Mouse (Mus musculus) liver, embryonic 15.5 days (tissue): Measurements from ENCODE around the gene Map2k4. TPM values are rescaled to one million over a fixed set of nuclear protein-coding genes. Genes with fewer than 3 reads are reported as not detected.

Experiments
- ATAC-seq: fragments of 200-750 bp; cut with Nextera tagmentation; 2 replicates; pipeline ENCODE4 v1.8.0; 2017; ENCODE audit warnings: moderate number of reproducible peaks, mild to moderate bottlenecking, moderate library complexity; ENCODE audit not compliant: insufficient read depth
- H3K27ac ChIP-seq: fragments of 300-500 bp; sonication (generic); replicated peaks from 2 replicates; pipeline ENCODE4 v1.5.1; 2015; ENCODE audit warnings: mild to moderate bottlenecking, inconsistent platforms
- H3K27me3 ChIP-seq: fragments of 300-500 bp; sonication (generic); 2 replicates; pipeline ENCODE4 v1.6.1; 2015; ENCODE audit warnings: mild to moderate bottlenecking, inconsistent platforms
- H3K36me3 ChIP-seq: fragments of 300-500 bp; sonication (generic); replicated peaks from 2 replicates; pipeline ENCODE4 v1.6.1; 2015; ENCODE audit warnings: moderate library complexity, mild to moderate bottlenecking, inconsistent platforms
- H3K4me1 ChIP-seq: fragments of 300-500 bp; sonication (generic); replicated peaks from 2 replicates; pipeline ENCODE4 v1.6.1; 2015; ENCODE audit warnings: inconsistent platforms
- H3K4me2 ChIP-seq: fragments of 300-500 bp; sonication (generic); 2 replicates; pipeline ENCODE4 v1.6.1; 2015; ENCODE audit warnings: moderate library complexity, mild to moderate bottlenecking, inconsistent platforms
- H3K4me3 ChIP-seq: fragments of 300-500 bp; sonication (generic); replicated peaks from 2 replicates; pipeline ENCODE4 v1.5.1; 2015; ENCODE audit warnings: mild to moderate bottlenecking, inconsistent platforms
- H3K9ac ChIP-seq: fragments of 300-500 bp; sonication (generic); 2 replicates; pipeline ENCODE4 v1.6.1; 2015; ENCODE audit warnings: moderate library complexity, mild to moderate bottlenecking, inconsistent platforms
- H3K9me3 ChIP-seq: fragments of 300-500 bp; sonication (generic); replicated peaks from 2 replicates; pipeline ENCODE4 v1.6.1; 2016; ENCODE audit warnings: inconsistent platforms
- WGBS: fragments of 180-500 bp; shearing (Covaris S2); methylation state at CpG from one replicate; pipeline ENCODE4 v1.1.7; 2015; ENCODE audit warnings: mixed read lengths; ENCODE audit not compliant: insufficient replicate concordance; 5-methylcytosine and 5-hydroxymethylcytosine counted together
- polyA plus RNA-seq: library from polyadenylated mRNA; unstranded; fragments of >200 nt; fragmentation: Nextera tagmentation; extraction: Ambion mirVana; gene quantifications from 2 replicates; pipeline ENCODE4 v1.2.1, GENCODE M21; 2015

Map2k4 gene
- polyA plus RNA-seq, 1 experiment from 2014 or later = 32.1 TPM

DNA sequence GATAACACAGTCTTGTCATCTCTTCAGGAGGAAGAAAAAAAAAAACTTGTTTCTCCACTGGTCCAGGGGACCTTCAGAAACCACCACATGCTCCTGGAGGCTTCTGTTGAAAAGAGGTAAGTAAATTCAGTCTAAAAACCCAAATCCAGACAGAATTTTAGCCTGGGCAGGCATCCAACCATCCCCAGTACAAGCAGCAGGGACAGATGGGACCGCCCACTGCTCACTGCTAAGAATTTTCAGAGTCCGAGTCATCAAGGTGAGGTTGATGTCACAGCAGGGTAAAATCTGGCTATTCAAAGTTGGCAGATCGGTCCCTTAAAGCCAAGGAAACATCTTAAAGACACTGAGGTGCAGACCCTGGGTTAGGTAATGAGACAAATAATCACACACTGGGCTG is 13.8 kb upstream of the Map2k4 start:
- 59% methylated on average over 3 of the region's 3 CpGs for WGBS
- H3K27ac ChIP-seq = no peak overlapping the region
- no peak overlapping the region for H3K9ac ChIP-seq
- no peak overlapping the region for H3K4me2 ChIP-seq
- H3K4me1 ChIP-seq = peaks cover 8% of the 10 kb centered on the region; the same call in 1 of the 2 replicates
- H3K9me3 ChIP-seq = no peaks in the 10 kb centered on the region
- no peak overlapping the region for H3K4me3 ChIP-seq
- no peaks in the 10 kb centered on the region for H3K36me3 ChIP-seq
- ATAC-seq = no peak
- no peaks in the 10 kb centered on the region for H3K27me3 ChIP-seq

- H3K36me3 ChIP-seq = no peaks in the 10 kb centered on the region
- no peak overlapping the region for H3K4me3 ChIP-seq
- H3K9ac ChIP-seq = no peak overlapping the region
- 62% methylated on average over 1 of the region's 1 CpGs for WGBS
- H3K27ac ChIP-seq = no peak overlapping the region
- H3K9me3 ChIP-seq = no peaks in the 10 kb centered on the region
- H3K4me1 ChIP-seq = peaks cover 18% of the 10 kb centered on the region
- no peak for ATAC-seq
- no peaks in the 10 kb centered on the region for H3K27me3 ChIP-seq
- H3K4me2 ChIP-seq = no peak overlapping the region
Measured at GRCm38 (mm10) chr11:65795896-65796295, 7.8 kb upstream of the Map2k4 start.

DNA sequence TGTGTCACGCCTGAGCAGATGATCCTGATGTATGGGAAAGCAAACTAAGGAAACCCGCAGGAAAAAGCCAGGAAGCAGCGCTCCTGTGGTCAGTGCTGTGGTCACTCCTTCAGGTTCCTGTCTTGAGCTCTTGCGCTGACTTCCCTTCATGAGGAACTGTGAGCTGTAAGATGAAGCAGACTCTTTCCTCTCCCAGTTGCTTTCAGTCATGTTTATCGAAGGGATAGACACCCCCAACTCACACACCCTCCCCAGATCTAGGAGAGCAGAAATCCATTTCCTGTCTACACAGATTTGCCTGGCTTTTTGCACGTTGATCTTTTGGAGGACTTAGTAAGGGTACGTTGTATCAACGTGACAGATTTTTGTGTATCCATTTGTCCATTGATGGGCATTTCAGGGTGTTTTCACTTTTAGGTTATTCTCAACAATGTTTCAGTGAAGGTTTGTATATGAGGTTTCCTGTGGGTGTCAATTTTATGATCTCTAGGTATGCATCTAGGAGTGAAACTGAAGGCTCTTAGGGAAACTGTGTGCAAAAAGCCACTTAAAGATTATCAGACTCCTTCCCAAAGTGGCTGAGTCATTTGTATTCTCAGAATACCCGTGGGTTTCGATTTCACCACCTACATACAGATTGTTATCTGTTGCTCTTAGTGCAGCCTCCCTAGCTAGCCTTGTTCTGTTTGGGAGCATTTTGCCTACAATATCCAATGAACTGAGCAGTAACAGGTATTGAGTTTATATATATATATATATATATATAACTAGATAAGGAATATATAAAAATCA is 6.5 kb upstream of the Map2k4 start:
- peaks cover 23% of the 10 kb centered on the region for H3K4me1 ChIP-seq
- no peak overlapping the region for H3K9ac ChIP-seq
- H3K27ac ChIP-seq = peak overlapping the region; percentile 53
- ATAC-seq = peak; percentile 73
- no peaks in the 10 kb centered on the region for H3K9me3 ChIP-seq
- H3K4me3 ChIP-seq = peak overlapping the region; percentile 36
- H3K4me2 ChIP-seq = peak overlapping the region; percentile 62
- no peaks in the 10 kb centered on the region for H3K27me3 ChIP-seq
- 12% methylated on average over 10 of the region's 10 CpGs for WGBS
- no peaks in the 10 kb centered on the region for H3K36me3 ChIP-seq

- Histone ChIP-seq H3K4me1 (peaks cover 48% of the 10 kb centered on the region), H3K36me3 (0 out of 2 replicates have a peak, but pooled peaks cover 7% of the 10 kb centered on the region), H3K4me2 (peak overlapping the region; percentile 84), H3K27me3 (no peaks in the 10 kb centered on the region), H3K4me3 (peak overlapping the region; percentile 98), H3K9me3 (no peaks in the 10 kb centered on the region), H3K9ac (peak overlapping the region; percentile 97), H3K27ac (peak overlapping the region; percentile 91)
- under 1% methylated on average over 59 of the region's 71 CpGs for WGBS
- peak; percentile 76 for ATAC-seq
Measured at GRCm38 (mm10) chr11:65787421-65788151, 511 bp downstream of the Map2k4 start.

DNA sequence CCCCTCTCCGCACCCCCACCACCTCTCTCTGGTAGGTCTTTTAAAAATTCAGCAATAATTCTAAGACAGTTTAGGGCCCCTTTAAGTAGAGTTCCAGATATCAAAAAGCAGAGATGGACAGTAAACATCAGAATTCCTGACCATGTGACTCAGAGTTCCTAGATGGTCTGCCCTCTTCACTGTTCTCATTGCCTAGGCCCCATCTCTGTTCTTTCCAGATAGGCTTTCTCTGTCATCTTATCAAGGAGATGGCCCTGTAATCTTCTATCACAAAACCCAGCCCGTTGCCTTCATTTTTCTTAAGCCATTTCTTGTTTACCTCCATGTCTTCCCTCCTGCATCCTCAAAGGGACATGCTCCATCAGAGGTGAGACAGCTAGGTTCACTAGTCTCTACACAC is 1.9 kb downstream of the Map2k4 start:
- Histone ChIP-seq H3K27me3 (no peaks in the 10 kb centered on the region), H3K4me1 (peaks cover 53% of the 10 kb centered on the region), H3K27ac (peak overlapping the region; percentile 78), H3K36me3 (peaks cover 8% of the 10 kb centered on the region), H3K9ac (peak overlapping the region; percentile 48; the same call in 1 of the 2 replicates), H3K9me3 (no peaks in the 10 kb centered on the region), H3K4me2 (peak overlapping the region; percentile 84), H3K4me3 (peak overlapping the region; percentile 98)
- WGBS = 52% methylated on average over 2 of the region's 2 CpGs
- no peak for ATAC-seq

- WGBS = 46% methylated on average over 3 of the region's 3 CpGs
- H3K4me1 ChIP-seq = peaks cover 68% of the 10 kb centered on the region
- H3K27ac ChIP-seq = no peak overlapping the region
- no peaks in the 10 kb centered on the region for H3K9me3 ChIP-seq
- no peak overlapping the region for H3K4me2 ChIP-seq
- H3K9ac ChIP-seq = no peak overlapping the region
- H3K27me3 ChIP-seq = no peaks in the 10 kb centered on the region
- no peak overlapping the region for H3K4me3 ChIP-seq
- H3K36me3 ChIP-seq = peaks cover 27% of the 10 kb centered on the region
- ATAC-seq = no peak
Measured at GRCm38 (mm10) chr11:65781596-65781995, 6.5 kb downstream of the Map2k4 start.

DNA sequence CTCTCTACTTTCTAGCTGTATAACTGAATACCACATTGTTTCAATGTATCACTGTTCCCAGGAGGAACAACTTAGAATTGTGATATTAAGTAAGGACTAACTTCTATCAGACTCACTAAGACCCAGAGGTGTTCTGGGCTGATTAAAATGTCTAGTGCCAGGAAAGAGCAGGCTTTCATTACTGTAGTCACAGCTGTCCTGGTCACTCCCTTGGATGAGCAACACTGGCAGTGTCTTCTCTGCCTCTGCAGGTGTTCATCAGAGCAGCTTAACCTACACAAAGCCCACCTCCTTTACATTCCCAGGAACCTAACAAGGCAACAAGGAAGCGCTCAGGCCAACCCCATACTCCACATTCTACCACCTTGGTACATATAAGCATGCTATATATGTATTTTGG is 8.5 kb downstream of the Map2k4 start:
- no peak for ATAC-seq
- Histone ChIP-seq H3K9ac (no peak overlapping the region), H3K36me3 (peaks cover 21% of the 10 kb centered on the region), H3K4me1 (peaks cover 58% of the 10 kb centered on the region), H3K4me3 (no peak overlapping the region), H3K27ac (no peak overlapping the region), H3K27me3 (no peaks in the 10 kb centered on the region), H3K9me3 (no peaks in the 10 kb centered on the region), H3K4me2 (no peak overlapping the region)
- WGBS = 85% methylated on average over 1 of the region's 1 CpGs

DNA sequence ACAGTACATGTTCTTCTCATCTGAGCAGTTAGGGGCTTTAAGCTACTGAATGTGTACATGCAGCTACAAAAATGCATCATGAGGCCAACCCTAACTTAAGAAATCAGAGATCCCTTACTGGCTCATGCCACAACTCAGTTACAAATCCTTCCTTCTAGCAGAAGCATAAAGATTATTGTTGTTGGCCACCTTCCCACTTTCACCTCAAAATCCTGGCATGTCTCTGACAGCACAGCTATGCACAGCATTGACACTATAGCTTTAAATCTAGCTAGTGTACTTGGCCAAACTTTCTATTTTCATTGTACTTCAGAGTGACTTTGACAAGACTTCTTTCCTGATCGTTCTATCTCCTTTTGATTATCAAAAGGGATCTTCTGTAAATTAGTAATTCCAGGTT is 9.0 kb downstream of the Map2k4 start:
- no peaks in the 10 kb centered on the region for H3K27me3 ChIP-seq
- H3K9me3 ChIP-seq = no peaks in the 10 kb centered on the region
- H3K27ac ChIP-seq = no peak overlapping the region
- ATAC-seq = no peak
- H3K9ac ChIP-seq = no peak overlapping the region
- H3K4me3 ChIP-seq = no peak overlapping the region
- H3K36me3 ChIP-seq = peaks cover 20% of the 10 kb centered on the region
- 61% methylated on average over 1 of the region's 1 CpGs for WGBS
- no peak overlapping the region for H3K4me2 ChIP-seq
- peaks cover 59% of the 10 kb centered on the region for H3K4me1 ChIP-seq

DNA sequence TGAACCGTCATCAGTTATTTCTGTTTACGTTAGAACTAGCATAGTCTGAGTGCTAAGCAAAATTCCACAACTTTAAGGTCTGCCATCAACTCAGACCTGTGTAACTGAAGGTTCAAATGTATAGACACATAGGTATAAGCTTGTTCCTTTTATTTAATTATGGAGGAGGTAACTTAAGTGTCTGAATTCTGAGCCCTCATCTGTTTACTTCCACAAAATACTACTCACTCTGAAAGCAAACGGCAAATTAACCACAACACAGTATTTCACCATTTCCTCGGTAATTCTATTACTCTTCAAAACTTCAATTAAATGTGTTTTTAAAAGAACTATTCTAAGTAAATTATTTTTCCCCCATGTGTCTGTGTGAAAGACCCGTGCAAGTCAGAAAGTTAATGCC is 10.3 kb downstream of the Map2k4 start:
- no peaks in the 10 kb centered on the region for H3K27me3 ChIP-seq
- H3K4me1 ChIP-seq = peaks cover 64% of the 10 kb centered on the region
- ATAC-seq = no peak
- peaks cover 20% of the 10 kb centered on the region for H3K36me3 ChIP-seq
- H3K27ac ChIP-seq = no peak overlapping the region
- H3K9ac ChIP-seq = no peak overlapping the region
- 36% methylated on average over 5 of the region's 5 CpGs for WGBS
- H3K4me3 ChIP-seq = no peak overlapping the region
- no peak overlapping the region for H3K4me2 ChIP-seq
- H3K9me3 ChIP-seq = no peaks in the 10 kb centered on the region

GRCm38 (mm10) chr11:65776906-65777611 is 11.0 kb downstream of the Map2k4 start:
- Histone ChIP-seq H3K27me3 (no peaks in the 10 kb centered on the region), H3K4me3 (no peak overlapping the region), H3K36me3 (peaks cover 20% of the 10 kb centered on the region), H3K9me3 (no peaks in the 10 kb centered on the region), H3K4me2 (peak overlapping the region; percentile 10; the same call in 1 of the 2 replicates), H3K4me1 (peaks cover 68% of the 10 kb centered on the region), H3K9ac (no peak overlapping the region), H3K27ac (peak overlapping the region; percentile 54)
- ATAC-seq = no peak
- 38% methylated on average over 2 of the region's 2 CpGs for WGBS
